Mouse (Mus musculus) neural tube, embryonic 15.5 days (tissue): ENCODE measurements around the gene Hsbp1. TPM values are rescaled to one million over a fixed set of nuclear protein-coding genes. Genes with fewer than 3 reads are reported as not detected.
"Not testable (repeated sequence)": the region's sequence is repeated elsewhere in the genome, so short reads cannot be mapped to it uniquely, and the experiment has no call there.

Experiments used
- ATAC-seq: fragments of 200-750 bp; cut with Nextera tagmentation; 2 replicates; pipeline ENCODE4 v1.8.0; 2017; ENCODE audit warnings: mild to moderate bottlenecking, moderate TSS enrichment, moderate library complexity; ENCODE audit not compliant: low FRiP score
- H3K27ac ChIP-seq: fragments of 300-500 bp; sonication (generic); replicated peaks from 2 replicates; pipeline ENCODE4 v1.5.1; 2015; ENCODE audit warnings: mild to moderate bottlenecking, inconsistent platforms
- H3K27me3 ChIP-seq: fragments of 300-500 bp; sonication (generic); replicated peaks from 2 replicates; pipeline ENCODE4 v1.6.1; 2015; ENCODE audit warnings: inconsistent platforms
- H3K36me3 ChIP-seq: fragments of 300-500 bp; sonication (generic); 2 replicates; pipeline ENCODE4 v1.6.1; 2015; ENCODE audit warnings: inconsistent platforms
- H3K4me1 ChIP-seq: fragments of 300-500 bp; sonication (generic); 2 replicates; pipeline ENCODE4 v1.6.1; 2015; ENCODE audit warnings: inconsistent platforms
- H3K4me2 ChIP-seq: fragments of 300-500 bp; sonication (generic); 2 replicates; pipeline ENCODE4 v1.6.1; 2015; ENCODE audit warnings: inconsistent platforms, mild to moderate bottlenecking, moderate library complexity
- H3K4me3 ChIP-seq: fragments of 300-500 bp; sonication (generic); replicated peaks from 2 replicates; pipeline ENCODE4 v1.5.1; 2015; ENCODE audit warnings: mild to moderate bottlenecking, inconsistent platforms
- H3K9ac ChIP-seq: fragments of 300-500 bp; sonication (generic); replicated peaks from 2 replicates; pipeline ENCODE4 v1.6.1; 2015; ENCODE audit warnings: mild to moderate bottlenecking, inconsistent platforms
- H3K9me3 ChIP-seq: fragments of 300-500 bp; sonication (generic); replicated peaks from 2 replicates; pipeline ENCODE4 v1.6.1; 2016; ENCODE audit warnings: inconsistent platforms
- WGBS: fragments of 180-500 bp; shearing (Covaris S2); methylation state at CpG from one replicate; pipeline ENCODE4 v1.1.7; 2015; ENCODE audit warnings: mixed read lengths; 5-methylcytosine and 5-hydroxymethylcytosine counted together
- polyA plus RNA-seq: library from polyadenylated mRNA; unstranded; fragments of >200 nt; fragmentation: Nextera tagmentation; extraction: Ambion mirVana; gene quantifications from 2 replicates; pipeline ENCODE4 v1.2.1, GENCODE M21; 2015

Hsbp1 gene
- polyA plus RNA-seq, 1 experiment from 2014 or later, result 827 TPM

DNA sequence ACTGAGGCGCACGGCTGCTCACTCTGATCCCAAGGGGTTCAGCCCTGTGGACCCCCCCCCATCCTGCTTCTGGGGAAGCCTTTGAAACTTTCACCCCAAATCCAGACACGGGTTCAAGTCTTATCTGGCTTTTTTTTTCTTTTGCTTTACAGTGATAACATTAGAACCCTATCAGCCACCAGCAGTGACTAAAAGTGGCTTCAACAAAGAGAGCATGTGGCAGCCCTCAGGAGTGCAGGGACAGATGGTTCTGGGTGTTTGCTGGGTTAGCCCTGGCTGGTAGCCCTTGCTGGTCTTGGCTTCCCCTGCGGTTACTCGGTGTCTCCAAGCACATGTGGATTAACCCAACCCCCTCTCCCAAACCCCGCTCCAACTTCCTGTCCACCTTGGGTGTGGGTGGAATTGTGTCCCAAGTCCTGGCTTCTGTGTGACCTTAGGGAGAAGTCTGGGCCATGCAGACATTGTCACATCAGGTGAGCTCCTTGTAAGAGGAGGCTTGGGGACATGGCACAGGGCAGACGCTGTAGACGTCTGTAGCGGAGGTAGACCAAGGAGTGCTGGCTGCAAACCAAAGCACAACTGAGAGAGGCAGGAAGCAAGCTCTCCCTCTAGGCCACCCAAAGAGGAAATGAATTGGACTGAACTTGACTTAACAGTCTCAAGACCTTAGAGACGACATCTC lies 8.8 kb downstream of the Hsbp1 start:
- Histone ChIP-seq H3K4me2 (no peak overlapping the region), H3K4me3 (no peak overlapping the region), H3K27me3 (no peaks in the 10 kb centered on the region), H3K4me1 (no peaks in the 10 kb centered on the region), H3K9me3 (no peaks in the 10 kb centered on the region), H3K27ac (no peak overlapping the region), H3K9ac (no peak overlapping the region), H3K36me3 (peaks cover 19% of the 10 kb centered on the region)
- no peak for ATAC-seq
- WGBS, result 83% methylated on average over 10 of the region's 10 CpGs

DNA sequence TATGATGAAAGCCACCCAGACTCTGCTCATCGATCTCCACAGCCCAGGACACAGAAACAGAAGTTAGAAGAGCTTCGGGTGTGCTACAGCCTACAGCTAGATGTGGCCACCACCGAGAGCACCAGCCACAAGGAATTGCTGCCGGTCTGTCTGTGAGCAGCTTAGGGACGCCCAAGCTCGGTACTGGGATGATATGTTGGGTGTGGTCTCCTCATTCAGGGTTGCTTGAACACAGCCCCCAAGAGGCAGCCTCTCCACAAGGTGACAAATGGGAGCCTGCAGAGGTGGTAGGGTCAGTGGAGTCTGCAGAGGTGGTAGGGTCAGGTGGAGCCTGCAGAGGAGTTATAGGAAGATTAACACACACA lies 9.4 kb downstream of the Hsbp1 start:
- 91% methylated on average over 6 of the region's 6 CpGs for WGBS
- no peak overlapping the region for H3K4me2 ChIP-seq
- H3K27me3 ChIP-seq, result no peaks in the 10 kb centered on the region
- no peak overlapping the region for H3K4me3 ChIP-seq
- no peak for ATAC-seq
- no peaks in the 10 kb centered on the region for H3K9me3 ChIP-seq
- H3K27ac ChIP-seq, result no peak overlapping the region
- H3K36me3 ChIP-seq, result peaks cover 14% of the 10 kb centered on the region
- H3K9ac ChIP-seq, result no peak overlapping the region
- no peaks in the 10 kb centered on the region for H3K4me1 ChIP-seq

DNA sequence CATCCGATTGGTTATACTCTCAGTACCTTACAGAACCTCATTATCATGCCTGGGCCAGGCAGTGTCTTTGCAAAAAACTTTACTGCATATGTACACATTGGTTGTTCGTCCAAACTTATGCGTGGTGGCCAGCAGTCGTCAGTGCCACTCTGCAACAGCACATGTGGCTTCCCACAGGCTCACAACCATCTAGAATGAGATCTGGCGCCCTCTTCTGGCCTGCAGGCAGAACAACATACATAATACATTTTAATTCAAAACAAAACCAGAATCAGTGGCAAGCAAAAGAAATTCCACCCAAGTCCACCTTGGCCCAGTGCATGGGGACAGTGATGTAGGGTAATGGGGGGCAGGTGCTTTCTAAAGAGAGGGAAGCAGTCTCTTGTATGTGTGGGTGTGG lies 12.3 kb downstream of the Hsbp1 start:
- H3K4me1 ChIP-seq, ATAC-seq, H3K9ac ChIP-seq, H3K36me3 ChIP-seq, H3K9me3 ChIP-seq, H3K27ac ChIP-seq, H3K27me3 ChIP-seq, H3K4me3 ChIP-seq, H3K4me2 ChIP-seq: not testable (repeated sequence)
- WGBS, result 61% methylated on average over 5 of the region's 5 CpGs

GRCm38 (mm10) chr8:119358175-119358574 lies 13.9 kb downstream of the Hsbp1 start:
- 80% methylated on average over 7 of the region's 7 CpGs for WGBS
- Histone ChIP-seq H3K4me1 (no peaks in the 10 kb centered on the region), H3K4me2 (no peak overlapping the region), H3K36me3 (no peaks in the 10 kb centered on the region), H3K9me3 (no peaks in the 10 kb centered on the region), H3K27me3 (no peaks in the 10 kb centered on the region), H3K4me3 (no peak overlapping the region), H3K27ac (no peak overlapping the region), H3K9ac (no peak overlapping the region)
- no peak for ATAC-seq

GRCm38 (mm10) chr8:119358836-119359235 lies 14.5 kb downstream of the Hsbp1 start:
- no peaks in the 10 kb centered on the region for H3K27me3 ChIP-seq
- no peaks in the 10 kb centered on the region for H3K36me3 ChIP-seq
- 45% methylated on average over 14 of the region's 14 CpGs for WGBS
- no peaks in the 10 kb centered on the region for H3K4me1 ChIP-seq
- no peak overlapping the region for H3K4me3 ChIP-seq
- no peak overlapping the region for H3K27ac ChIP-seq
- no peak for ATAC-seq
- no peak overlapping the region for H3K4me2 ChIP-seq
- H3K9ac ChIP-seq, result no peak overlapping the region
- H3K9me3 ChIP-seq, result no peaks in the 10 kb centered on the region

DNA sequence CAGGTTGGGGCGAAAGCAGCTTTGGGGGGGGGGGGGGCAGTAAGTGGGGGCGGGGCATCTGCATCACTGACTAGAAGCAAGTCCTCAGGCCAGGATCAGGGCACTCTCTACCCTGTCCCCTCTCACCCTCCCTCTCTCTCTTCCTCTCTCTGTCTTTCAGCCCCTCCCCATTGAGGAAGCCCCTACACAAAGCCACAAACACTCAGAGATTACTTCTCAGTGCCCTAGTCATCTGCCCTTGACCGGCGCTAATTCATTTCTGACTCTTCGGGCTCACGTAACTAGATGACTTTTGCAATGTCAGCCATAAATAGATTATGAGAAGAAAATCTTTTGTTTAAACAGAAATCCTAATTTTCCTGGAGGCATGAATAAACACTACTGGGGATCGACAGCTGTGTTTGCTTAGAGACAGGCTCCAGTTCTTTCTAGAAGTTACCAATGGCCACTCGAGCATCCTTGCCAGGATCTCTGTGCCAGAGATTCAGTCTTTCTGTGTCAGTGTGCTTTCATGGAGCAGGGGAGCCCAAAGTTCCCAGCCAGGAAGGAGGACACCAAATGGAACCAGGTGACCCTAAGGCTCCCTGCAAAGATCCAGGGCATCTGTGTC lies 16.5 kb downstream of the Hsbp1 start:
- Histone ChIP-seq H3K4me3 (no peak overlapping the region), H3K9me3 (no peaks in the 10 kb centered on the region), H3K27ac (no peak overlapping the region), H3K36me3 (no peaks in the 10 kb centered on the region), H3K27me3 (no peaks in the 10 kb centered on the region), H3K4me2 (no peak overlapping the region), H3K4me1 (no peaks in the 10 kb centered on the region), H3K9ac (no peak overlapping the region)
- no peak for ATAC-seq
- 73% methylated on average over 8 of the region's 8 CpGs for WGBS

- not testable (repeated sequence) for H3K27ac ChIP-seq, H3K4me3 ChIP-seq, H3K9ac ChIP-seq, ATAC-seq, H3K4me1 ChIP-seq, H3K27me3 ChIP-seq, H3K4me2 ChIP-seq, H3K9me3 ChIP-seq, H3K36me3 ChIP-seq
- WGBS, result 91% methylated on average over 9 of the region's 9 CpGs
Observed at GRCm38 (mm10) chr8:119374716-119375115, 30.4 kb downstream of the Hsbp1 start.

- Histone ChIP-seq H3K4me2 (no peak overlapping the region), H3K27me3 (no peaks in the 10 kb centered on the region), H3K4me1 (no peaks in the 10 kb centered on the region), H3K36me3 (no peaks in the 10 kb centered on the region), H3K4me3 (no peak overlapping the region), H3K9me3 (no peaks in the 10 kb centered on the region), H3K27ac (no peak overlapping the region), H3K9ac (no peak overlapping the region)
- no peak for ATAC-seq
- 57% methylated on average over 7 of the region's 7 CpGs for WGBS
Observed at GRCm38 (mm10) chr8:119378476-119378875, 34.2 kb downstream of the Hsbp1 start.

- Histone ChIP-seq H3K4me2 (no peak overlapping the region), H3K4me3 (no peak overlapping the region), H3K36me3 (no peaks in the 10 kb centered on the region), H3K27ac (no peak overlapping the region), H3K9ac (no peak overlapping the region), H3K9me3 (no peaks in the 10 kb centered on the region), H3K27me3 (no peaks in the 10 kb centered on the region), H3K4me1 (no peaks in the 10 kb centered on the region)
- no peak for ATAC-seq
- WGBS, result 44% methylated on average over 4 of the region's 4 CpGs
Observed at GRCm38 (mm10) chr8:119380619-119381018, 36.3 kb downstream of the Hsbp1 start.

DNA sequence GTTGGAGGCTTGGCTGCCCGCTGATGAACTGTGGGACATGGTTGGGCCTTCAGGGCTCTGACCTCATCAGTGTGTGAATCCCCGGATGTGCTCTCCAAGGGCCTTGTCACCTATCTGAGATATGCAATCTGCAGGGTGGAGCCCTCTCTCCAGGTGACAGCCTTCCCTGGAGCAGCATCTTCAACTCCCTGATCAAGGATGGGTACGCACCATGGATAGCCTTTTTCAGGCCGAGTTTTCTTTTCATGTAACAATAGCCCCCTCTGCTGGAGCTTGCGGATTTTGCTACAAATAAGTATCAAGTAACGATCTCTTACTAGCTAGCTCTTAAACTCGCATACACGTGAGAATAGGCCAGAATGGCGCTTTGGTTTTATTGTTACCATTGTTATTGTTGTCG lies 40.2 kb downstream of the Hsbp1 start:
- Histone ChIP-seq H3K9ac (no peak overlapping the region), H3K9me3 (no peaks in the 10 kb centered on the region), H3K27me3 (peaks cover 5% of the 10 kb centered on the region; the same call in 1 of the 2 replicates), H3K4me2 (no peak overlapping the region), H3K36me3 (no peaks in the 10 kb centered on the region), H3K4me1 (no peaks in the 10 kb centered on the region), H3K27ac (no peak overlapping the region), H3K4me3 (no peak overlapping the region)
- no peak for ATAC-seq
- 18% methylated on average over 10 of the region's 10 CpGs for WGBS

DNA sequence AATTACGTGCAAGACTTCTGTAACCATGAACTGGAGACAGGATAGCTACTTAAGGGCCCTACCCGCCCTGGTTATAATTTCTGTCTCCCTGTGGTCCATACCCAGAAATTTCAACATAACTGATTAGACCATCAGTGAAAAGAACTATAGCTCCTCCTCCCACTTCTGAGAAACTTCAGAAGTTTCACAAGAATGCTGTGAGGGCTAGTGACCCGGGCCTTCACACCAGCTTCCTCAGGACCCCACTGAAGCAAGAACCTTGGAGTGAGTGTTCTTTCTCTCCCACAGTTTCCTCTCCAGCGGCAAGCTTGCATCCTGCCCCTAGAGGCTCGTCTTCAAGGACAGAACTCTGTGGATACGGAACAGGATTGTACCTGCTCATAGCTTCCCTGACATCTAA lies 41.6 kb downstream of the Hsbp1 start:
- Histone ChIP-seq H3K4me1 (no peaks in the 10 kb centered on the region), H3K9me3 (no peaks in the 10 kb centered on the region), H3K27ac (no peak overlapping the region), H3K4me3 (no peak overlapping the region), H3K27me3 (peaks cover 5% of the 10 kb centered on the region; the same call in 1 of the 2 replicates), H3K9ac (no peak overlapping the region), H3K36me3 (no peaks in the 10 kb centered on the region), H3K4me2 (no peak overlapping the region)
- 78% methylated on average over 6 of the region's 6 CpGs for WGBS
- ATAC-seq, result no peak

DNA sequence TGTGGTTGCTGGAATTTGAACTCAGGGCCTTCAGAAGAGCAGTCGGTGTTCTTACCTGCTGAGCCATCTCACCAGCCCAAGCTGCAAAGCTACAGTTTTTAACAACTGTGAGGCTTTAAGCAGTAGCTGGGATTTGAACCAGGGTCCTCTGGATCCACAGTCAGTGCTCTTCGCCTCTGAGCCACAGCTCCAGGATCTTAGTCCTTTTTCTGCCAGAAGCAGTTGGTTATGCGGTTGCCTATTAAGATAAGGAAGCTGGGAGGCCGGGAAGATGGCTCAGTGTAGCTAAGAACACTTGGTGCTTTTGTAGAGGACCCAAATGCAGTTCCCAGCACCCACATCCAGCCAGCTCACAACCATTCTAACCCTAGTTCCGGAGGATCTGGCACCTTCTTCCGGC lies 42.7 kb downstream of the Hsbp1 start:
- 84% methylated on average over 6 of the region's 6 CpGs for WGBS
- ATAC-seq, result no peak
- H3K9ac ChIP-seq, result no peak overlapping the region
- no peaks in the 10 kb centered on the region for H3K4me1 ChIP-seq
- H3K4me3 ChIP-seq, result no peak overlapping the region
- no peak overlapping the region for H3K4me2 ChIP-seq
- H3K9me3 ChIP-seq, result no peaks in the 10 kb centered on the region
- no peaks in the 10 kb centered on the region for H3K36me3 ChIP-seq
- peaks cover 9% of the 10 kb centered on the region; the same call in 1 of the 2 replicates for H3K27me3 ChIP-seq
- H3K27ac ChIP-seq, result no peak overlapping the region
